In the genomic region with DNA sequence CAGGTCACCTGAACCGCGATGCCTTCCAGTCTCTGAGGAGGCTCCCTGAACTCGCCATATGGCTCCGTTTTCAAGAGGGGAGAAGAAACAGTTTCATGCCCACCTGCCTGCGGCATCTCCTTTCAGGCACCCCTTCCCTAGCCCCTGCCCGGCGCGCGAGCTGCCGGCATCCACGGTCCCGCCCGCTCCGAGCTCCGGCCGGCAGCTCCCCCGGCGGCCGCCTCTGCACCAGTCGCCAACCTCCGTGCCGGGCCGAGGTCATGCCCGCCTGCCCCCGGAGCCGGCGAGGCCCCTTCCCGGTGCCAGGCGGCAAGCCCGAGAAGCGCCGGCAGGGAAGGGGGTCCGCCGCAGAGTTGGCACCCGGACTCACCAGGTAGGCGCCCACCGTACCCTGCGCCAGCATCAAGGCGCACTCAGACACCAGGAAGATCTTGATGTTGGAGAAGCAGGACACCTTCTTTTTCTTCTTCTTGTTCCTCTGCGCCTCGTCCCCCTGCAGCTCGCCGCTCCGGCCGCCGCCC, we compare ENCODE assay signal across 8 mouse cellular contexts. TPM values are rescaled to one million over a fixed set of nuclear protein-coding genes. Genes with fewer than 3 reads are reported as not detected.
A peak's percentile ranks its signal among the peaks of the same experiment; 100 is the strongest.
DNase-seq lines count a peak whose midpoint lies in the region; ATAC-seq and TF ChIP-seq lines count a peak whose summit lies in the region.

No protein-coding gene starts in this region.

- peak overlapping the region; percentile 71; the same call in 1 of the 2 replicates for H3K27ac ChIP-seq in embryonic facial prominence, embryonic 13.5 days
- H3K27ac ChIP-seq in heart, embryonic 11.5 days (ENCODE audit: low read depth, low read length), result peak overlapping the region; percentile 74
- H3K27ac ChIP-seq in kidney, embryonic 14.5 days (ENCODE audit: low read depth, low read length), result peak overlapping the region; percentile 71; the same call in 1 of the 2 replicates
- H3K27ac ChIP-seq in liver, embryonic 13.5 days, result no peak overlapping the region
- H3K27ac ChIP-seq in neural tube, embryonic 11.5 days (ENCODE audit: low read depth, low read length), result peak overlapping the region; percentile 54

- peak overlapping the region; percentile 32 for H3K4me3 ChIP-seq in C2C12 (ENCODE audit: insufficient read depth, poor library complexity, severe bottlenecking)
- H3K4me3 ChIP-seq in embryonic facial prominence, embryonic 13.5 days, result peak overlapping the region; percentile 60
- peak overlapping the region; percentile 77 for H3K4me3 ChIP-seq in heart, embryonic 11.5 days (ENCODE audit: low read depth, low read length)
- H3K4me3 ChIP-seq in kidney, embryonic 14.5 days (ENCODE audit: low read length), result peak overlapping the region; percentile 71
- peak overlapping the region; percentile 58 for H3K4me3 ChIP-seq in liver, embryonic 13.5 days (replicated peaks)
- peak overlapping the region; percentile 54 for H3K4me3 ChIP-seq in neural tube, embryonic 11.5 days (ENCODE audit: low read depth, low read length)

- peak; percentile 30 for DNase-seq in adrenal gland, adult 8-10 months
- no peak for DNase-seq in liver, embryonic 13.5 days
- peak; percentile 65 for DNase-seq in neural tube, embryonic 11.5 days (ENCODE audit: low spot score)
- peak; percentile 70 to 73 for DNase-seq in thymus, postnatal 36 days

- H3K4me1 ChIP-seq in embryonic facial prominence, embryonic 13.5 days, result peaks cover 23% of the 10 kb centered on the region
- peaks cover 24% of the 10 kb centered on the region for H3K4me1 ChIP-seq in heart, embryonic 11.5 days (ENCODE audit: control insufficient read depth, insufficient read depth, low read length)
- H3K4me1 ChIP-seq in kidney, embryonic 14.5 days (ENCODE audit: control insufficient read depth, insufficient read depth, low read length), result peaks cover 24% of the 10 kb centered on the region; the same call in 1 of the 2 replicates
- H3K4me1 ChIP-seq in liver, embryonic 13.5 days (replicated peaks), result peaks cover 11% of the 10 kb centered on the region; the same call in 1 of the 2 replicates
- H3K4me1 ChIP-seq in neural tube, embryonic 11.5 days (ENCODE audit: control insufficient read depth, insufficient read depth, low read length), result no peaks in the 10 kb centered on the region; the same call in 1 of the 2 replicates

- H3K79me3 ChIP-seq in C2C12 (ENCODE audit: low read depth), result no peaks in the 10 kb centered on the region

- H3K36me3 ChIP-seq in C2C12 (ENCODE audit: control insufficient read depth, insufficient read depth), result no peaks in the 10 kb centered on the region
- no peaks in the 10 kb centered on the region for H3K36me3 ChIP-seq in embryonic facial prominence, embryonic 13.5 days
- no peaks in the 10 kb centered on the region for H3K36me3 ChIP-seq in heart, embryonic 11.5 days (ENCODE audit: control insufficient read depth, insufficient read depth, low read length)
- H3K36me3 ChIP-seq in kidney, embryonic 14.5 days (ENCODE audit: control insufficient read depth, insufficient read depth, low read length), result no peaks in the 10 kb centered on the region
- H3K36me3 ChIP-seq in liver, embryonic 13.5 days, result no peaks in the 10 kb centered on the region
- no peaks in the 10 kb centered on the region for H3K36me3 ChIP-seq in neural tube, embryonic 11.5 days (ENCODE audit: control insufficient read depth, insufficient read depth, low read length)

- H3K9me3 ChIP-seq in embryonic facial prominence, embryonic 13.5 days, result no peaks in the 10 kb centered on the region
- no peaks in the 10 kb centered on the region for H3K9me3 ChIP-seq in heart, embryonic 11.5 days (replicated peaks; ENCODE audit: control insufficient read depth, low read length)
- H3K9me3 ChIP-seq in kidney, embryonic 14.5 days (ENCODE audit: control insufficient read depth, low read length), result no peaks in the 10 kb centered on the region
- no peaks in the 10 kb centered on the region for H3K9me3 ChIP-seq in liver, embryonic 13.5 days (replicated peaks)
- no peaks in the 10 kb centered on the region for H3K9me3 ChIP-seq in neural tube, embryonic 11.5 days (ENCODE audit: control insufficient read depth, low read length)

- peak overlapping the region; percentile 82 for H3K9ac ChIP-seq in embryonic facial prominence, embryonic 13.5 days
- peak overlapping the region; percentile 86 for H3K9ac ChIP-seq in heart, embryonic 11.5 days (ENCODE audit: low read depth, low read length)
- peak overlapping the region; percentile 81 for H3K9ac ChIP-seq in kidney, embryonic 14.5 days (ENCODE audit: low read depth, low read length)
- no peak overlapping the region for H3K9ac ChIP-seq in liver, embryonic 13.5 days
- peak overlapping the region; percentile 73 for H3K9ac ChIP-seq in neural tube, embryonic 11.5 days (ENCODE audit: low read length)

- under 1% methylated on average over 45 of the region's 46 CpGs for WGBS in embryonic facial prominence, embryonic 13.5 days
- WGBS in heart, embryonic 11.5 days (ENCODE audit: insufficient replicate concordance), result under 1% methylated on average over 40 of the region's 46 CpGs
- under 1% methylated on average over 36 of the region's 46 CpGs for WGBS in kidney, embryonic 14.5 days
- 1% methylated on average over 46 of the region's 46 CpGs for WGBS in liver, embryonic 13.5 days (ENCODE audit: insufficient replicate concordance)
- 0% methylated on average over 44 of the region's 46 CpGs for WGBS in neural tube, embryonic 11.5 days

- H3K27me3 ChIP-seq in C2C12 (ENCODE audit: control insufficient read depth, insufficient read depth, insufficient read length), result no peaks in the 10 kb centered on the region
- peaks cover 24% of the 10 kb centered on the region for H3K27me3 ChIP-seq in embryonic facial prominence, embryonic 13.5 days
- no peaks in the 10 kb centered on the region for H3K27me3 ChIP-seq in heart, embryonic 11.5 days (ENCODE audit: control insufficient read depth, insufficient read depth, low read length)
- H3K27me3 ChIP-seq in kidney, embryonic 14.5 days (ENCODE audit: control insufficient read depth, insufficient read depth, low read length), result peaks cover 4% of the 10 kb centered on the region; the same call in 1 of the 2 replicates
- H3K27me3 ChIP-seq in liver, embryonic 13.5 days, result peaks cover 58% of the 10 kb centered on the region
- peaks cover 6% of the 10 kb centered on the region; the same call in 1 of the 2 replicates for H3K27me3 ChIP-seq in neural tube, embryonic 11.5 days (ENCODE audit: control insufficient read depth, insufficient read depth, low read length)

- peak; percentile 48 for ATAC-seq in embryonic facial prominence, embryonic 13.5 days (ENCODE audit: insufficient number of reproducible peaks, insufficient read depth, low FRiP score, low TSS enrichment, low read depth)
- peak; percentile 56 for ATAC-seq in heart, embryonic 11.5 days (replicated peaks; ENCODE audit: insufficient number of reproducible peaks, low FRiP score, low TSS enrichment)
- ATAC-seq in kidney, embryonic 14.5 days (ENCODE audit: low FRiP score, low TSS enrichment), result peak; percentile 41
- no peak for ATAC-seq in liver, embryonic 13.5 days (ENCODE audit: low read depth)
- peak; percentile 66 for ATAC-seq in neural tube, embryonic 11.5 days (ENCODE audit: insufficient read depth, low FRiP score, low TSS enrichment)

- H3K4me2 ChIP-seq in embryonic facial prominence, embryonic 13.5 days, result peak overlapping the region; percentile 94
- H3K4me2 ChIP-seq in heart, embryonic 11.5 days, result peak overlapping the region; percentile 85
- peak overlapping the region; percentile 97 for H3K4me2 ChIP-seq in kidney, embryonic 14.5 days (replicated peaks; ENCODE audit: low read depth, low read length)
- H3K4me2 ChIP-seq in liver, embryonic 13.5 days, result peak overlapping the region; percentile 75
- peak overlapping the region; percentile 77 for H3K4me2 ChIP-seq in neural tube, embryonic 11.5 days (ENCODE audit: low read depth)

- TF ChIP-seq CTCF in C2C12 (IDR thresholded peaks at IDR 0.05; ENCODE audit: control insufficient read depth, insufficient read depth, insufficient read length), result peak; percentile 47

- peak overlapping the region; percentile 73 for H3ac ChIP-seq in C2C12 (ENCODE audit: control insufficient read depth, insufficient read length, low read depth)

- peaks cover 24% of the 10 kb centered on the region for H3K79me2 ChIP-seq in C2C12 (ENCODE audit: control insufficient read depth, insufficient read depth)

TF ChIP-seq in C2C12, 6 proteins besides CTCF, POLR2A, EP300 and RAD21:
- TF ChIP-seq MAX (IDR thresholded peaks at IDR 0.05) (no peak), FOSL1 (IDR thresholded peaks at IDR 0.05; ENCODE audit: insufficient read depth, low read length, poor library complexity, severe bottlenecking) (no peak), MYOD1 (IDR thresholded peaks at IDR 0.05; ENCODE audit: control insufficient read depth, insufficient read length, low read depth) (no peak), CEBPB (IDR thresholded peaks at IDR 0.05; ENCODE audit: low read depth) (no peak), MYOG (IDR thresholded peaks at IDR 0.05; ENCODE audit: control insufficient read depth, extremely low read depth, insufficient read length) (no peak), USF1 (IDR thresholded peaks at IDR 0.05; ENCODE audit: low read depth) (no peak)

RNA-seq across cellular contexts. Expression of gene Slco3a1, which starts 0.5 kb away (rescaled TPM):
- 15.1 TPM for polyA plus RNA-seq in C2C12 (2012; fragmentation: generic; extraction: Trizol)
- total RNA-seq in adrenal gland, adult 8-10 months (2022), result 10 to 100 TPM; 29.6 to 44.1 (median 39.0) TPM
- 11.3 and 11.6 TPM in 2 replicates for polyA plus RNA-seq in embryonic facial prominence, embryonic 13.5 days (2015; fragmentation: Nextera tagmentation; extraction: Ambion mirVana)
- polyA plus RNA-seq in heart, embryonic 11.5 days (2014; fragmentation: Nextera tagmentation; extraction: Ambion mirVana), result 22.6 and 22.7 TPM in 2 replicates
- polyA plus RNA-seq in kidney, embryonic 14.5 days (2014; fragmentation: Nextera tagmentation; extraction: Ambion mirVana), result 17.9 and 19.6 TPM in 2 replicates
- polyA plus RNA-seq in liver, embryonic 13.5 days (2015; fragmentation: Nextera tagmentation; extraction: Ambion mirVana), result 1.2 and 1.7 TPM in 2 replicates
- 11.1 and 13.0 TPM in 2 replicates for polyA plus RNA-seq in neural tube, embryonic 11.5 days (2014; fragmentation: Nextera tagmentation; extraction: Ambion mirVana)
